Mouse (Mus musculus) midbrain, embryonic 12.5 days (tissue): ENCODE results near the gene Slc12a4. TPM values are rescaled to one million over a fixed set of nuclear protein-coding genes. Genes with fewer than 3 reads are reported as not detected.
"Not testable (repeated sequence)": the region's sequence is repeated elsewhere in the genome, so short reads cannot be mapped to it uniquely, and the experiment has no call there.

Experiments used
- ATAC-seq: fragments of 200-750 bp; cut with Nextera tagmentation; 2 replicates; pipeline ENCODE4 v1.8.0; 2017; ENCODE audit warnings: low read depth, moderate TSS enrichment, moderate library complexity; ENCODE audit not compliant: low FRiP score
- H3K27ac ChIP-seq: fragments of 300-500 bp; sonication (generic); replicated peaks from 2 replicates; pipeline ENCODE4 v1.5.1; 2016; ENCODE audit warnings: mild to moderate bottlenecking
- H3K27me3 ChIP-seq: fragments of 300-500 bp; sonication (generic); 2 replicates; pipeline ENCODE4 v1.6.1; 2016; ENCODE audit warnings: mild to moderate bottlenecking
- H3K36me3 ChIP-seq: fragments of 300-500 bp; sonication (generic); 2 replicates; pipeline ENCODE4 v1.6.1; 2016
- H3K4me1 ChIP-seq: fragments of 300-500 bp; sonication (generic); 2 replicates; pipeline ENCODE4 v1.6.1; 2016
- H3K4me2 ChIP-seq: fragments of 300-500 bp; sonication (generic); replicated peaks from 2 replicates; pipeline ENCODE4 v1.6.1; 2016; ENCODE audit warnings: mild to moderate bottlenecking, moderate library complexity
- H3K4me3 ChIP-seq: fragments of 300-500 bp; sonication (generic); 2 replicates; pipeline ENCODE4 v1.5.1; 2016; ENCODE audit warnings: mild to moderate bottlenecking
- H3K9ac ChIP-seq: fragments of 300-500 bp; sonication (generic); replicated peaks from 2 replicates; pipeline ENCODE4 v1.6.1; 2016; ENCODE audit warnings: mild to moderate bottlenecking, moderate library complexity
- H3K9me3 ChIP-seq: fragments of 300-500 bp; sonication (generic); 2 replicates; pipeline ENCODE4 v1.6.1; 2016; ENCODE audit warnings: mild to moderate bottlenecking
- WGBS: fragments of 180-500 bp; shearing (Covaris S2); methylation state at CpG from one replicate; pipeline ENCODE4 v1.1.7; 2016; 5-methylcytosine and 5-hydroxymethylcytosine counted together
- polyA plus RNA-seq: library from polyadenylated mRNA; unstranded; fragments of >200 nt; fragmentation: Nextera tagmentation; extraction: Ambion mirVana; gene quantifications from 2 replicates; pipeline ENCODE4 v1.2.1, GENCODE M21; 2016

The Slc12a4 gene
- polyA plus RNA-seq: 11.4 and 12.7 TPM in 2 replicates

- H3K4me2 ChIP-seq: peak within 1 kb of the TSS; percentile 64
- WGBS: under 1% methylated on average over 45 of the region's 47 CpGs
- peak within 1 kb of the TSS; percentile 51 for H3K4me3 ChIP-seq
- no peaks in the 10 kb centered on the region for H3K9me3 ChIP-seq
- H3K9ac ChIP-seq: peak within 1 kb of the TSS; percentile 43
- peaks cover 44% of the 10 kb centered on the region for H3K27me3 ChIP-seq
- no peak within 1 kb of the TSS for H3K27ac ChIP-seq
- peaks cover 15% of the 10 kb centered on the region for H3K4me1 ChIP-seq
- no peaks in the 10 kb centered on the region for H3K36me3 ChIP-seq
- peak; percentile 79 for ATAC-seq
Measured at GRCm38 (mm10) chr8:105965905-105966341, at the start of gene Slc12a4. Gene Slc12a4, minus strand, starts transcription at chr8:105966097.

- H3K36me3 ChIP-seq: peaks cover 18% of the 10 kb centered on the region
- H3K9me3 ChIP-seq, ATAC-seq, H3K27ac ChIP-seq, H3K27me3 ChIP-seq: not testable (repeated sequence)
- peak overlapping the region; percentile 92; the same call in 1 of the 2 replicates for H3K9ac ChIP-seq
- 80% methylated on average over 8 of the region's 8 CpGs for WGBS
- H3K4me1 ChIP-seq: peaks cover 19% of the 10 kb centered on the region
- H3K4me3 ChIP-seq: peak overlapping the region; percentile 98
- peak overlapping the region; percentile 99 for H3K4me2 ChIP-seq
Measured at GRCm38 (mm10) chr8:106012203-106012602, 46.3 kb upstream of the Slc12a4 start.

- Histone ChIP-seq H3K9ac (peak within 1 kb of the TSS; percentile 92), H3K27me3 (no peaks in the 10 kb centered on the region), H3K27ac (peak within 1 kb of the TSS; percentile 65), H3K36me3 (peaks cover 14% of the 10 kb centered on the region; the same call in 1 of the 2 replicates), H3K4me2 (peak within 1 kb of the TSS; percentile 99), H3K4me1 (peaks cover 19% of the 10 kb centered on the region), H3K4me3 (peak within 1 kb of the TSS; percentile 98), H3K9me3 (no peaks in the 10 kb centered on the region)
- 3% methylated on average over 6 of the region's 6 CpGs for WGBS
- ATAC-seq: peak; percentile 41; the same call in 1 of the 2 replicates
Measured at GRCm38 (mm10) chr8:106011643-106011986, 45.7 kb upstream of the Slc12a4 start, which contains the start of gene Ddx28. Gene Ddx28, minus strand, starts transcription at chr8:106011882.

GRCm38 (mm10) chr8:106010748-106011642, 45.1 kb upstream of the Slc12a4 start:
- Histone ChIP-seq H3K27me3 (no peaks in the 10 kb centered on the region), H3K9me3 (no peaks in the 10 kb centered on the region), H3K4me1 (peaks cover 19% of the 10 kb centered on the region), H3K9ac (peak overlapping the region; percentile 92), H3K36me3 (peaks cover 9% of the 10 kb centered on the region; the same call in 1 of the 2 replicates), H3K27ac (peak overlapping the region; percentile 65), H3K4me2 (peak overlapping the region; percentile 99), H3K4me3 (peak overlapping the region; percentile 98)
- ATAC-seq: peak; percentile 94
- WGBS: 1% methylated on average over 74 of the region's 74 CpGs

- not testable (repeated sequence) for ATAC-seq, H3K36me3 ChIP-seq, H3K27ac ChIP-seq, H3K9ac ChIP-seq, H3K9me3 ChIP-seq, H3K4me3 ChIP-seq, H3K27me3 ChIP-seq, H3K4me2 ChIP-seq
- peaks cover 19% of the 10 kb centered on the region for H3K4me1 ChIP-seq
- 59% methylated on average over 3 of the region's 3 CpGs for WGBS
Measured at GRCm38 (mm10) chr8:106007891-106008290, 42.0 kb upstream of the Slc12a4 start.

GRCm38 (mm10) chr8:106007135-106007534, 41.2 kb upstream of the Slc12a4 start:
- Histone ChIP-seq H3K27me3 (no peaks in the 10 kb centered on the region), H3K36me3 (peaks cover 8% of the 10 kb centered on the region; the same call in 1 of the 2 replicates), H3K4me1 (peaks cover 19% of the 10 kb centered on the region), H3K4me3 (no peak overlapping the region), H3K27ac (no peak overlapping the region), H3K4me2 (no peak overlapping the region), H3K9me3 (no peaks in the 10 kb centered on the region), H3K9ac (no peak overlapping the region)
- ATAC-seq: no peak
- WGBS: 81% methylated on average over 3 of the region's 3 CpGs

- H3K4me1 ChIP-seq: peaks cover 13% of the 10 kb centered on the region
- ATAC-seq: no peak
- no peaks in the 10 kb centered on the region for H3K27me3 ChIP-seq
- no peak overlapping the region for H3K9ac ChIP-seq
- H3K4me3 ChIP-seq: no peak overlapping the region
- peaks cover 8% of the 10 kb centered on the region; the same call in 1 of the 2 replicates for H3K36me3 ChIP-seq
- H3K4me2 ChIP-seq: no peak overlapping the region
- WGBS: 94% methylated on average over 4 of the region's 4 CpGs
- no peaks in the 10 kb centered on the region for H3K9me3 ChIP-seq
- H3K27ac ChIP-seq: no peak overlapping the region
Measured at GRCm38 (mm10) chr8:106006413-106006812, 40.5 kb upstream of the Slc12a4 start.

- no peak for ATAC-seq
- H3K4me1 ChIP-seq: peaks cover 13% of the 10 kb centered on the region
- WGBS: 87% methylated on average over 4 of the region's 4 CpGs
- H3K27ac ChIP-seq: no peak within 1 kb of the TSS
- H3K27me3 ChIP-seq: no peaks in the 10 kb centered on the region
- H3K4me3 ChIP-seq: no peak within 1 kb of the TSS
- peaks cover 8% of the 10 kb centered on the region; the same call in 1 of the 2 replicates for H3K36me3 ChIP-seq
- no peaks in the 10 kb centered on the region for H3K9me3 ChIP-seq
- no peak within 1 kb of the TSS for H3K4me2 ChIP-seq
- no peak within 1 kb of the TSS for H3K9ac ChIP-seq
Measured at GRCm38 (mm10) chr8:106005875-106006274, 40.0 kb upstream of the Slc12a4 start, which contains the start of gene Dpep2nb. Gene Dpep2nb, minus strand, starts transcription at chr8:106005975.

GRCm38 (mm10) chr8:106004538-106005207, 38.8 kb upstream of the Slc12a4 start:
- H3K9ac ChIP-seq: no peak overlapping the region
- H3K36me3 ChIP-seq: peaks cover 7% of the 10 kb centered on the region; the same call in 1 of the 2 replicates
- peaks cover 1% of the 10 kb centered on the region for H3K4me1 ChIP-seq
- H3K4me2 ChIP-seq: no peak overlapping the region
- ATAC-seq: no peak
- H3K27me3 ChIP-seq: no peaks in the 10 kb centered on the region
- no peak overlapping the region for H3K4me3 ChIP-seq
- WGBS: 80% methylated on average over 8 of the region's 8 CpGs
- no peaks in the 10 kb centered on the region for H3K9me3 ChIP-seq
- H3K27ac ChIP-seq: no peak overlapping the region

- Histone ChIP-seq H3K9me3 (no peaks in the 10 kb centered on the region), H3K4me1 (no peaks in the 10 kb centered on the region), H3K27me3 (no peaks in the 10 kb centered on the region), H3K9ac (no peak overlapping the region), H3K4me3 (no peak overlapping the region), H3K27ac (no peak overlapping the region), H3K4me2 (no peak overlapping the region), H3K36me3 (no peaks in the 10 kb centered on the region)
- no peak for ATAC-seq
- WGBS: 86% methylated on average over 4 of the region's 4 CpGs
Measured at GRCm38 (mm10) chr8:106001908-106002307, 36.0 kb upstream of the Slc12a4 start.

GRCm38 (mm10) chr8:105998971-105999370, 33.1 kb upstream of the Slc12a4 start:
- Histone ChIP-seq H3K27me3 (no peaks in the 10 kb centered on the region), H3K4me3 (no peak overlapping the region), H3K4me2 (no peak overlapping the region), H3K4me1 (no peaks in the 10 kb centered on the region), H3K9me3 (no peaks in the 10 kb centered on the region), H3K9ac (no peak overlapping the region), H3K27ac (no peak overlapping the region), H3K36me3 (no peaks in the 10 kb centered on the region)
- no peak for ATAC-seq
- 91% methylated on average over 2 of the region's 2 CpGs for WGBS

- 0 out of 2 replicates have a peak, but pooled peaks cover 3% of the 10 kb centered on the region for H3K27me3 ChIP-seq
- no peak for ATAC-seq
- no peaks in the 10 kb centered on the region for H3K9me3 ChIP-seq
- H3K27ac ChIP-seq: no peak overlapping the region
- 71% methylated on average over 7 of the region's 7 CpGs for WGBS
- no peak overlapping the region for H3K4me2 ChIP-seq
- H3K4me3 ChIP-seq: no peak overlapping the region
- no peaks in the 10 kb centered on the region for H3K4me1 ChIP-seq
- no peak overlapping the region for H3K9ac ChIP-seq
- H3K36me3 ChIP-seq: no peaks in the 10 kb centered on the region
Measured at GRCm38 (mm10) chr8:105996359-105996758, 30.5 kb upstream of the Slc12a4 start.
